Mouse (Mus musculus): Measurements from ENCODE around the gene Nicn1. TPM values are rescaled to one million over a fixed set of nuclear protein-coding genes. Genes with fewer than 3 reads are reported as not detected.

Gene Nicn1
- 30.1 and 34.5 TPM in 2 replicates for polyA plus RNA-seq (2015; fragmentation: Nextera tagmentation; extraction: Ambion mirVana)

- no peaks in the 10 kb centered on the region for H3K9me3 ChIP-seq (replicated peaks; ENCODE audit: low read length)
Observed at GRCm38 (mm10) chr9:108290016-108290750, at the start of gene Nicn1. Gene Nicn1, plus strand, starts transcription at chr9:108290429.

GRCm38 (mm10) chr9:108244540-108244939 is 45.7 kb upstream of the Nicn1 start:
- WGBS, result 90% methylated on average over 3 of the region's 3 CpGs
- Histone ChIP-seq H3K36me3 (ENCODE audit: insufficient read depth, low read length) (peaks cover 7% of the 10 kb centered on the region; the same call in 1 of the 2 replicates), H3K27ac (no peak overlapping the region), H3K9ac (ENCODE audit: low read depth, low read length) (no peak overlapping the region), H3K4me3 (replicated peaks; ENCODE audit: low read depth, low read length) (no peak overlapping the region), H3K4me2 (ENCODE audit: low read length) (no peak overlapping the region), H3K9me3 (replicated peaks; ENCODE audit: low read length) (no peaks in the 10 kb centered on the region), H3K4me1 (replicated peaks; ENCODE audit: insufficient read depth, low read length) (peaks cover 8% of the 10 kb centered on the region), H3K27me3 (ENCODE audit: insufficient read depth, low read length) (no peaks in the 10 kb centered on the region)
- TF ChIP-seq CTCF (IDR thresholded peaks at IDR 0.05; ENCODE audit: low read depth), result no peak
- ATAC-seq (replicated peaks; ENCODE audit: low FRiP score, low read depth), result no peak
- DNase-seq (ENCODE audit: low spot score), result no peak

More at GRCm38 (mm10) chr9:108290016-108290750, at the start of gene Nicn1:
- H3K4me3 ChIP-seq (replicated peaks; ENCODE audit: low read depth, low read length), result peak within 1 kb of the TSS; percentile 54
- ATAC-seq (replicated peaks; ENCODE audit: low FRiP score, low read depth), result peak; percentile 95
- no peak for TF ChIP-seq CTCF (IDR thresholded peaks at IDR 0.05; ENCODE audit: low read depth)
- no peaks in the 10 kb centered on the region for H3K27me3 ChIP-seq (ENCODE audit: insufficient read depth, low read length)
- under 1% methylated on average over 32 of the region's 32 CpGs for WGBS
- H3K27ac ChIP-seq, result peak within 1 kb of the TSS; percentile 73
- H3K9ac ChIP-seq (ENCODE audit: low read depth, low read length), result peak within 1 kb of the TSS; percentile 66
- H3K4me1 ChIP-seq (replicated peaks; ENCODE audit: insufficient read depth, low read length), result 0 out of 2 replicates have a peak, but pooled peaks cover 3% of the 10 kb centered on the region
- H3K36me3 ChIP-seq (ENCODE audit: insufficient read depth, low read length), result no peaks in the 10 kb centered on the region
- DNase-seq (ENCODE audit: low spot score), result peak; percentile 100
- H3K4me2 ChIP-seq (ENCODE audit: low read length), result peak within 1 kb of the TSS; percentile 74

DNA sequence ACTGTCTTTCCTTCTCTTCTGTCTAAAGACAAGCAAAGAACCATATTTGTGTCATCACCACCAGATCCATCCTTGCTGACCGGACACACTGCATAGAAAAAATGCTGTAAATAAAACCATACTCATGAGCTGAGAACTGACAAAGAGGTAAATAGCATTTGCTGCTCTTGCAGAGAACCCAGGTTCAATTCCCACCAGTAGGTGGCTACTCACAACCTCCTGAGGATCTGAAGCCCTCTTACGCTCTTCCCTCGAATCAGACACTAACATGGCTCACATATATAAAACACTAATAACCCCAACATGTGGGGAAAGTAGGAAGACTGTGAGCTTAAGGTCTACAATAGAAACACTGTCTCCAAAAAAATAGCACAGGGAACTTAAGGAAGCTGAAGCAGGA is 45.2 kb upstream of the Nicn1 start:
- WGBS, result 77% methylated on average over 3 of the region's 3 CpGs
- no peak overlapping the region for H3K4me2 ChIP-seq (ENCODE audit: low read length)
- no peak for DNase-seq (ENCODE audit: low spot score)

GRCm38 (mm10) chr9:108248957-108249356 is 41.3 kb upstream of the Nicn1 start:
- ATAC-seq (replicated peaks; ENCODE audit: low FRiP score, low read depth) (no peak), DNase-seq (ENCODE audit: low spot score) (no peak)
- Histone ChIP-seq H3K9me3 (replicated peaks; ENCODE audit: low read length) (no peaks in the 10 kb centered on the region), H3K4me1 (replicated peaks; ENCODE audit: insufficient read depth, low read length) (no peaks in the 10 kb centered on the region), H3K4me2 (ENCODE audit: low read length) (no peak overlapping the region), H3K27me3 (ENCODE audit: insufficient read depth, low read length) (no peaks in the 10 kb centered on the region), H3K9ac (ENCODE audit: low read depth, low read length) (no peak overlapping the region), H3K4me3 (replicated peaks; ENCODE audit: low read depth, low read length) (no peak overlapping the region), H3K36me3 (ENCODE audit: insufficient read depth, low read length) (peaks cover 23% of the 10 kb centered on the region), H3K27ac (0 out of 2 replicates have a peak overlapping the region, but pooled peaks have one; percentile 16)
- no peak for TF ChIP-seq CTCF (IDR thresholded peaks at IDR 0.05; ENCODE audit: low read depth)
- WGBS, result 53% methylated on average over 5 of the region's 5 CpGs

More for the DNA sequence above, 45.2 kb upstream of the Nicn1 start:
- H3K4me3 ChIP-seq (replicated peaks; ENCODE audit: low read depth, low read length), result no peak overlapping the region
- TF ChIP-seq CTCF (IDR thresholded peaks at IDR 0.05; ENCODE audit: low read depth), result peak; percentile 58
- no peak for ATAC-seq (replicated peaks; ENCODE audit: low FRiP score, low read depth)
- H3K36me3 ChIP-seq (ENCODE audit: insufficient read depth, low read length), result peaks cover 7% of the 10 kb centered on the region; the same call in 1 of the 2 replicates
- H3K27me3 ChIP-seq (ENCODE audit: insufficient read depth, low read length), result no peaks in the 10 kb centered on the region
- peaks cover 4% of the 10 kb centered on the region for H3K4me1 ChIP-seq (replicated peaks; ENCODE audit: insufficient read depth, low read length)
- H3K9ac ChIP-seq (ENCODE audit: low read depth, low read length), result no peak overlapping the region
- no peak overlapping the region for H3K27ac ChIP-seq
- no peaks in the 10 kb centered on the region for H3K9me3 ChIP-seq (replicated peaks; ENCODE audit: low read length)

DNA sequence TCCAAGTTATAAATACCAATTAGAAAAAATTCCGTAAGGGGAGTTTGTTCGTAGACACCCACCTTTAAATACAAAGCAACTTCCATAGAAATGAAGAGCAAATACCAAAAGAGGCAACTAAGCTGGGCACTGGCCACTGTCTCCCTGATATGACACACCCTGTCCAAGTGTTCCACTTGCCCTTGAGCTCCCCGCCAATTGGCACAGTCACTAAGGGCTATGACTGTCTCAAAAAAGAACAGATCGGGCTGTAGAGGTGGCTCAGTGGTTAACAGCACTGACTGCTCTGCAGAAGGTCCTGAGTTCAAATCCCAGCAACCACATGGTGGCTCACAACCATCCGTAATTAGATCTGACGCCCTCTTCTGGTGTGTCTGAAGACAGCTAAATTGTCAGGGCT is 38.4 kb upstream of the Nicn1 start:
- H3K4me1 ChIP-seq (replicated peaks; ENCODE audit: insufficient read depth, low read length), result no peaks in the 10 kb centered on the region
- no peak for DNase-seq (ENCODE audit: low spot score)
- no peak for ATAC-seq (replicated peaks; ENCODE audit: low FRiP score, low read depth)
- no peak overlapping the region for H3K9ac ChIP-seq (ENCODE audit: low read depth, low read length)
- H3K36me3 ChIP-seq (ENCODE audit: insufficient read depth, low read length), result peaks cover 18% of the 10 kb centered on the region
- no peaks in the 10 kb centered on the region for H3K27me3 ChIP-seq (ENCODE audit: insufficient read depth, low read length)
- no peak overlapping the region for H3K4me3 ChIP-seq (replicated peaks; ENCODE audit: low read depth, low read length)
- H3K4me2 ChIP-seq (ENCODE audit: low read length), result no peak overlapping the region
- no peak overlapping the region for H3K27ac ChIP-seq
- H3K9me3 ChIP-seq (replicated peaks; ENCODE audit: low read length), result no peaks in the 10 kb centered on the region
- whole genome bisulfite sequencing, result 95% methylated on average over 6 of the region's 6 CpGs
- no peak for TF ChIP-seq CTCF (IDR thresholded peaks at IDR 0.05; ENCODE audit: low read depth)

GRCm38 (mm10) chr9:108252766-108253165 is 37.5 kb upstream of the Nicn1 start:
- Histone ChIP-seq H3K4me1 (replicated peaks; ENCODE audit: insufficient read depth, low read length) (no peaks in the 10 kb centered on the region), H3K4me3 (replicated peaks; ENCODE audit: low read depth, low read length) (no peak overlapping the region), H3K27ac (no peak overlapping the region), H3K4me2 (ENCODE audit: low read length) (no peak overlapping the region), H3K36me3 (ENCODE audit: insufficient read depth, low read length) (peaks cover 18% of the 10 kb centered on the region), H3K27me3 (ENCODE audit: insufficient read depth, low read length) (no peaks in the 10 kb centered on the region), H3K9me3 (replicated peaks; ENCODE audit: low read length) (no peaks in the 10 kb centered on the region), H3K9ac (ENCODE audit: low read depth, low read length) (no peak overlapping the region)
- no peak for TF ChIP-seq CTCF (IDR thresholded peaks at IDR 0.05; ENCODE audit: low read depth)
- WGBS, result 94% methylated on average over 7 of the region's 7 CpGs
- ATAC-seq (replicated peaks; ENCODE audit: low FRiP score, low read depth) (no peak), DNase-seq (ENCODE audit: low spot score) (no peak)
